Mouse (Mus musculus) hindbrain, embryonic 12.5 days (tissue): ENCODE data around the gene Auh. TPM values are rescaled to one million over a fixed set of nuclear protein-coding genes. Genes with fewer than 3 reads are reported as not detected.

Experiments
- ATAC-seq: fragments of 200-750 bp; cut with Nextera tagmentation; 2 replicates; pipeline ENCODE4 v1.8.0; 2017; ENCODE audit warnings: moderate TSS enrichment; ENCODE audit not compliant: low FRiP score
- H3K27ac ChIP-seq: fragments of 300-500 bp; sonication (generic); 2 replicates; pipeline ENCODE4 v1.5.1; 2016; ENCODE audit warnings: mild to moderate bottlenecking
- H3K27me3 ChIP-seq: fragments of 300-500 bp; sonication (generic); 2 replicates; pipeline ENCODE4 v1.6.1; 2016; ENCODE audit warnings: mild to moderate bottlenecking
- H3K36me3 ChIP-seq: fragments of 300-500 bp; sonication (generic); 2 replicates; pipeline ENCODE4 v1.6.1; 2016; ENCODE audit warnings: mild to moderate bottlenecking
- H3K4me1 ChIP-seq: fragments of 300-500 bp; sonication (generic); 2 replicates; pipeline ENCODE4 v1.6.1; 2016
- H3K4me2 ChIP-seq: fragments of 300-500 bp; sonication (generic); replicated peaks from 2 replicates; pipeline ENCODE4 v1.6.1; 2016; ENCODE audit warnings: mild to moderate bottlenecking
- H3K4me3 ChIP-seq: fragments of 300-500 bp; sonication (generic); 2 replicates; pipeline ENCODE4 v1.5.1; 2016; ENCODE audit warnings: mild to moderate bottlenecking
- H3K9ac ChIP-seq: fragments of 300-500 bp; sonication (generic); 2 replicates; pipeline ENCODE4 v1.6.1; 2016; ENCODE audit warnings: mild to moderate bottlenecking, moderate library complexity
- H3K9me3 ChIP-seq: fragments of 300-500 bp; sonication (generic); replicated peaks from 2 replicates; pipeline ENCODE4 v1.6.1; 2016; ENCODE audit warnings: mild to moderate bottlenecking
- WGBS: fragments of 180-500 bp; shearing (Covaris S2); methylation state at CpG from one replicate; pipeline ENCODE4 v1.1.7; 2016; 5-methylcytosine and 5-hydroxymethylcytosine counted together
- polyA plus RNA-seq: library from polyadenylated mRNA; unstranded; fragments of >200 nt; fragmentation: Nextera tagmentation; extraction: Ambion mirVana; gene quantifications from 2 replicates; pipeline ENCODE4 v1.2.1, GENCODE M21; 2016

The Auh gene
- polyA plus RNA-seq, 1 experiment from 2014 or later: 47.7 TPM

DNA sequence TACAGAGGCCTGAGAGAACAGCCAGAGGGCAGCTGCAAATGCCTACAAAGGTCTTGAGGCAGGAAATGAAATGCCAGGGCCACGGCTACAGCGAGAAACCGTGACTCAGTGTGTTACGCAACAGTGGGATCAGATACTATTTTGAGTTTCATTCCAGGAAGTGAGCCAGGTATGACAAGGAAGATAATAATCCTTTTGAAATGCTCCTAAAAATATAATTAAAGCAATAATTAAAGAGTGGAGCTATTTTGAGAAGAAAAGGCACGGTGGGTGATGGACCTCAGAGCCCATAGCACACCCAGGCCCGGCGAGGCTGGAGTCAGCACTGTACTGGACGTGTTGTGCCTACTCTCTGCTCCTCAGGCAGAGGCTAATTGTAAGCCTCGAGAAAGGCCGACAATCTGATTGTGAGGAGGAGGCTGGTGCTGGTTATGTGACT, 37.4 kb downstream of the Auh start:
- Histone ChIP-seq H3K27me3 (no peaks in the 10 kb centered on the region), H3K4me1 (peaks cover 7% of the 10 kb centered on the region; the same call in 1 of the 2 replicates), H3K4me3 (no peak overlapping the region), H3K4me2 (no peak overlapping the region), H3K9ac (no peak overlapping the region), H3K27ac (no peak overlapping the region), H3K9me3 (no peaks in the 10 kb centered on the region), H3K36me3 (peaks cover 9% of the 10 kb centered on the region)
- WGBS: 81% methylated on average over 10 of the region's 10 CpGs
- no peak for ATAC-seq

DNA sequence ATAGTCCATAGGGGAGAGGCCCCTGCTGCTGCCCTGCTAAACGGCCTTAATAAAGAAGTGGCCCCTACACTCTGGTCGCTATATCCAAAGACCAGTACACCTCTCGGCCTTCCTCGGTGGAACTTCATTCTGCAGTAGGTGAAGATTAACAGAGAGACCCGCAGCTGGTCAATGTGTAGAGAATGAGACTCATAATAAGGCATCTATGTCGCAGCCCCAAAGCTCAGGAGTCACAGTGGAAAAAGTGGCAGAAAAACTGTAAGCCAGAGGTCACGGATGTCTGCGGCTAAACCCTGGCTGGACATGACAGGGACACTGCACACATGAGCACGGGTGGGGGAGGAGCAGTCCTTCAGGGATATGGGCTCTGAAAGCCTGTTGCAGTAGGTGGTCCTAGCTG, 39.2 kb downstream of the Auh start:
- H3K4me3 ChIP-seq: no peak overlapping the region
- H3K36me3 ChIP-seq: no peaks in the 10 kb centered on the region
- no peak overlapping the region for H3K27ac ChIP-seq
- peaks cover 7% of the 10 kb centered on the region; the same call in 1 of the 2 replicates for H3K4me1 ChIP-seq
- 81% methylated on average over 9 of the region's 9 CpGs for whole genome bisulfite sequencing
- no peaks in the 10 kb centered on the region for H3K27me3 ChIP-seq
- ATAC-seq: no peak
- H3K9me3 ChIP-seq: no peaks in the 10 kb centered on the region
- no peak overlapping the region for H3K9ac ChIP-seq
- H3K4me2 ChIP-seq: no peak overlapping the region

DNA sequence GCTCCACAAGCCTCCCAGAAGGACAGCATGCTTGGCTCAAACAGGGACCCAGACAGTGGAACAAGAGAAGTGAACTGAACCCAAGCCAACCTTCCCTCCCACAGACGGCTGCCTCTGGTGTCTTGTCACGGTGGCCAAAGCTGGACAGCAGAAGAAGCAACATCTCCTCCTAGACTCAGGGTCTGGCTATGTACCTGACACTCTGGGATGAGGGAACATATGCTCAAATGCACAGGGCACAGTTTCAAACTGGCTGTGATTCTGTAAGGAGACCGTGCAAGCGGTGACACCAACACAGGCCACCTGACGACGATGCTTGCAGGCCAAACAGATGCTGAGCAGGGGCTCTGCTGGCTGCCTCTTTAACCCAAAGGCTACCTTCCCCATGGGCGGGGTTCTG, 42.7 kb downstream of the Auh start:
- no peak for ATAC-seq
- Histone ChIP-seq H3K27me3 (no peaks in the 10 kb centered on the region), H3K36me3 (no peaks in the 10 kb centered on the region), H3K9ac (no peak overlapping the region), H3K4me3 (no peak overlapping the region), H3K27ac (no peak overlapping the region), H3K4me2 (no peak overlapping the region), H3K4me1 (peaks cover 19% of the 10 kb centered on the region), H3K9me3 (no peaks in the 10 kb centered on the region)
- WGBS: 85% methylated on average over 7 of the region's 7 CpGs

DNA sequence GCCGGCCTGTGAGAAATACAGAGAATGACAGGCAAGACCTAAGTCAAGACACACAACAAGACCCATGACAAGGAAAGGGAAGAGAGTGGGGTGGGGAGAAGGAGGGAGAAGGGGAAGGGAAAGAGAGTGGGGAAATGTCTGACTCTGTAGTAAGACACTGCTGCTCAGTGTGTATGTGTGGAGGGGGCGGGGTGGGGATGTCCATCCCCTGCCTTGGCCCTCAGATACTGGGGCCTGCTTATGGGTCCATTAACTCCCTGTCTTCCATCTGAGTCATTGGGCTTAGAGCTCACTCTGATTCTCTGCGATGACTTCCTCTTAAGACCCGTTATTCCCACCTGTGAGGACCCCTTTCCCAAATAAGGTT, 45.5 kb downstream of the Auh start:
- no peak overlapping the region for H3K9ac ChIP-seq
- H3K4me1 ChIP-seq: peaks cover 31% of the 10 kb centered on the region
- no peaks in the 10 kb centered on the region for H3K27me3 ChIP-seq
- peak overlapping the region; percentile 17; the same call in 1 of the 2 replicates for H3K27ac ChIP-seq
- H3K4me2 ChIP-seq: no peak overlapping the region
- 87% methylated on average over 3 of the region's 4 CpGs for WGBS
- no peaks in the 10 kb centered on the region for H3K9me3 ChIP-seq
- no peak overlapping the region for H3K4me3 ChIP-seq
- no peak for ATAC-seq
- H3K36me3 ChIP-seq: no peaks in the 10 kb centered on the region

DNA sequence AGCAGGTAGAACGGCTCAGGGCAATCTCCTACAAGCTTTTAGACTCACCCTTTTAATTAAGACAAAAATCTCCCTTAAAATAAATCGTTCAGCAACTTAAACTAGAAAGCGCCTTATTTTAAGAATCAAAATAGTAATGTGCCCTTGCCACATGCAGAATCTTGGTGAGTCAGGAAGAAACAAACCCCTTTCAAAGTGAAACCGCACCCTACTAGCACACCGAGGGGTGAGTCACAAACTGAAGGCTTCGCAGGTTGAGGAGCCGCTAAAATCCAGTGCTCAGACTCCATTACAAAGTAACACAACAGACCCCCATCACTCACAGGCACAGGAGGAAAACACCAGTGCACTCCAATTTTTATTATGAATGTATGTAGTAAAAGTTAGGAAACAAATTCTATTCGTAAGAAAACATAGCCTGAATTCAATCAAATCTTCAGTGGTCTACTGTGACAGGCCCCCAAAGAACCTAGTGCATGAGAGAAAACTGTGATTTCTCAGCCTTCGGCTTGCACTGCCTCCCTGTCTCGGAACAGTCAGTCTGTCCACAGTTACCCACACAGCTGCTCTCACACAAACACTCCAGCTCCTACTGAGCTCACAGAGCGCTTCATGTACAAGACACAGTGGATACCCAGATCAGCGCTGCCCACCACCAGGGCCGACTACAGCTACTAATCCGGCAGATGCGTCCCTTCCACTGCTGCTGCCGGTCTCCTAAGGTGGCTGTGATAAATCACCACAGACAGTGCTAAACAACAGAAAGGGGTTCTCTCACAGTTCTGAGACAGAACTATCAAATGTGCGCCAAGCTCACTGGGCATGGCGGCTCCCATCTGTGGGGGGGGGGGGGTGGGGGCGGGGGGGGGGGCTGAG, 46.2 kb downstream of the Auh start:
- 67% methylated on average over 17 of the region's 19 CpGs for WGBS
- H3K27ac ChIP-seq: peak overlapping the region; percentile 17; the same call in 1 of the 2 replicates
- H3K9ac ChIP-seq: no peak overlapping the region
- H3K9me3 ChIP-seq: no peaks in the 10 kb centered on the region
- no peak for ATAC-seq
- no peak overlapping the region for H3K4me3 ChIP-seq
- H3K27me3 ChIP-seq: no peaks in the 10 kb centered on the region
- no peaks in the 10 kb centered on the region for H3K36me3 ChIP-seq
- H3K4me1 ChIP-seq: peaks cover 32% of the 10 kb centered on the region
- no peak overlapping the region for H3K4me2 ChIP-seq

DNA sequence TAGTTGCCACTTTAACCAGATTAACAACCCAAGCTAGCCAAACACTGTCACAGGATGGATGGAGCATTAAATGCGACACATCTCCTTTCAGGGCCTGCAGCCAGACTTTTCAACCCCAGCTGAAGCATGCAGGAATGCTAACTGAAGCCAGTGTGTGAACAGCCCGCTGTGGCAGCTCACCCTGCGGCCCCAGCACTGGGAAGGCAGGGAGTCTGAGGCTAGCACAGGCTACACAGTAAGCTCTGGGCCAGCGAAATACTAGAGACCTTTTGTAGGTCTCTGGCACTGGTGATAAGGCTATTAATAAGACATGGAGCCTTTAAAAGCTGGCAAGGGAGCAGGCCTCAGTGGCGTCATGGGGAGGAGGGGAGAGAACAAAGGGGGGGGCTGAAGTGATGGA, 49.1 kb downstream of the Auh start:
- Histone ChIP-seq H3K4me1 (peaks cover 34% of the 10 kb centered on the region), H3K36me3 (no peaks in the 10 kb centered on the region), H3K9ac (no peak overlapping the region), H3K27ac (0 out of 2 replicates have a peak overlapping the region, but pooled peaks have one; percentile 57), H3K4me3 (no peak overlapping the region), H3K4me2 (no peak overlapping the region), H3K27me3 (no peaks in the 10 kb centered on the region), H3K9me3 (no peaks in the 10 kb centered on the region)
- 39% methylated on average over 5 of the region's 5 CpGs for WGBS
- ATAC-seq: no peak

DNA sequence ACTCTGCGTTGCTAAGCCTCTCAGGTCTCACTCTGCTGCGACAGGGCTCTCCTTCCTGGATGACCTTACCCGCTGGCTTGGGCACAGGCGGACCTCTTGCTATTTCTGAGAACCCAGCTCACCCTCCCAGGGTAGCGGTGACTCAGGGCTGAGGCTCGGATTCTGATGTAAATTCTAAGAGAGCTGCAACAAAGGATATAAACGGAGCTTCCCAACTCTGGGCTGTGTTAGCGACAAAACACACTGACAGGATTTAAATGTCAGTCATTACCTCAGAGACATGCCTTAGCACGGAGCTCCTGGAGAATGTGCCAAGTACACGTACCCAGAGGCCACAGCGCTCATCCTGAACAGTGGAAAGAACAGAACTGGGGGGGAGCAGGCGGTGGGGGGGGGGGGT, 49.6 kb downstream of the Auh start:
- no peaks in the 10 kb centered on the region for H3K27me3 ChIP-seq
- ATAC-seq: no peak
- no peak overlapping the region for H3K9ac ChIP-seq
- peaks cover 36% of the 10 kb centered on the region for H3K4me1 ChIP-seq
- H3K36me3 ChIP-seq: no peaks in the 10 kb centered on the region
- 42% methylated on average over 12 of the region's 12 CpGs for WGBS
- H3K27ac ChIP-seq: 0 out of 2 replicates have a peak overlapping the region, but pooled peaks have one; percentile 57
- no peaks in the 10 kb centered on the region for H3K9me3 ChIP-seq
- H3K4me2 ChIP-seq: no peak overlapping the region
- no peak overlapping the region for H3K4me3 ChIP-seq

DNA sequence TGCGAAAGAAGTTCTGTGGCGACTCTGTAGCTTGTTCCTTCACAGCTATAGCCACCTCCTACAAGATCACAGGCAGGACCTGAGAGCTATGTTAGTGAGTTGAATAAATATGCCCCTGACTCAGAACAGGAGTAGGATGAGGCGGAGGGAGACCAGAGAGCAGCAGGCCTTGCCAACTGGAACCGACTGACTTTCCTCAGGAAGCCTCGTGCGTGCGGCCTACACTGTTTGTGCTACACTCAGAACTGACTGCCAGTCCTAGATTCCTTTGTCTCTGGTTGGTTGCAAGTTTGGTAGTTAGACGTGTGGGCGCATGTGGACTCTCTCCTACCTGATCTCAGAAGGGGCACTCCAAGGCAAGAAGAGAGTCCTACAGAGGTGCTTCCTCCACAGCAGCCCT, 50.2 kb downstream of the Auh start:
- H3K27me3 ChIP-seq: no peaks in the 10 kb centered on the region
- no peak for ATAC-seq
- peaks cover 33% of the 10 kb centered on the region for H3K4me1 ChIP-seq
- 81% methylated on average over 9 of the region's 9 CpGs for WGBS
- no peak overlapping the region for H3K4me3 ChIP-seq
- no peak overlapping the region for H3K4me2 ChIP-seq
- H3K9me3 ChIP-seq: no peaks in the 10 kb centered on the region
- H3K9ac ChIP-seq: no peak overlapping the region
- no peak overlapping the region for H3K27ac ChIP-seq
- no peaks in the 10 kb centered on the region for H3K36me3 ChIP-seq

DNA sequence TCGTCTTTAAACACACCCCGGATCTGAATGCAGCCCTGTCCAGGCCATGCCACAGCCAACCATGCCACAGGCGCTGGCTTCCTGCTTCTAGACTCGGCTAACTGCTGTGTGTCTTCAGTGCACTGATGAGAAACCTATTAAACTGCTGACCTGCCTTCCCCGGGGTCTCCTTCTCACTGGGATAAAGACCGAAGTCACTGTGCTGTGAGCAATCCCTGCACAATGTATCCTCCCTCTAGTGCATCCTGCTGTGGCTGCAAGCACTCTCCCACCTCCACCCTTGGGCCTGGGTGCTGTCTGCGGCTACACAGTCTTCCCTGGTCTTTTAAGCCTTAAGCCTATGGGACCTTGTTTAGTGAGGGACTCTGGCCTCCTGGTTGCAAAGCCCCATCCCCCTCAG, 50.7 kb downstream of the Auh start:
- no peak overlapping the region for H3K27ac ChIP-seq
- WGBS: 65% methylated on average over 7 of the region's 7 CpGs
- H3K9ac ChIP-seq: no peak overlapping the region
- H3K4me3 ChIP-seq: no peak overlapping the region
- H3K4me2 ChIP-seq: no peak overlapping the region
- peaks cover 29% of the 10 kb centered on the region for H3K4me1 ChIP-seq
- no peaks in the 10 kb centered on the region for H3K36me3 ChIP-seq
- no peak for ATAC-seq
- no peaks in the 10 kb centered on the region for H3K27me3 ChIP-seq
- H3K9me3 ChIP-seq: no peaks in the 10 kb centered on the region

DNA sequence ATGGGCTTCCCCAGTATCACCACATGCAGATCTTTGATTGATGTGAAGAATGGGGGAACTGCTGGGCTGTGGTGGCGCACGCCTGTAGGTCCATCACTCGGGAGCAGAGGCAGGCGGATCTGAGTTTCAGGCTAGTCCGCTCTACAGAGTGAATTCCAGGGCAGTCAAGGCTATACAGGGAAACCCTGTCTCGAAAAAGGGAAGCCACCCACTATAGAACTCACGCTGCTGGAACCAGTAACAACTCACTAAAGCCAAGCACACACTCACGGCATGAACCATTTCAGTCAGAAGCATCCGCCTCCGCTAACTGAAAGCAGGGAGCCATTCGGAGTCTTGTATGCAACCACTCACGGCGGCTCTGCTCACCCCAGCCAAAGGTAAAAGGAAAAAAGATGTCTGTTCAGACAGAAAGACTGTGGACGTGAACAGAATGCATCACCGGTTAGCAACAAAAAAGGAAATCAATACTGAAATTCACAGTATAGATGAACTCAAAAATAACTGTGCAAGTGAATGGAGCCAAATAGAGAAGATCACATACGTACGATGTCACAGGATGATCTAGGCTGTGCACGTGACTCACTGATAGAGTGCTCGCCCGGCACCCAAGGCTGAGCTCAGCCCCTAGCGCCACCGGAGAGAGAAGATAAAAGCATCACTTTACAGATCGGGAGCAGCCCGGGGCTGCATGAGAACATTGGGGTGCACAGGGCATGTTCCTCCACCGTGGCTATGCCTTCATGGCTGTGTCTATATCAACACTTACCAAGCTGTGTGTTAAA, 53.7 kb downstream of the Auh start:
- no peak overlapping the region for H3K9ac ChIP-seq
- no peaks in the 10 kb centered on the region for H3K27me3 ChIP-seq
- no peaks in the 10 kb centered on the region for H3K9me3 ChIP-seq
- H3K4me2 ChIP-seq: no peak overlapping the region
- H3K36me3 ChIP-seq: no peaks in the 10 kb centered on the region
- H3K27ac ChIP-seq: no peak overlapping the region
- 72% methylated on average over 25 of the region's 25 CpGs for WGBS
- H3K4me1 ChIP-seq: peaks cover 23% of the 10 kb centered on the region
- no peak overlapping the region for H3K4me3 ChIP-seq
- no peak for ATAC-seq

DNA sequence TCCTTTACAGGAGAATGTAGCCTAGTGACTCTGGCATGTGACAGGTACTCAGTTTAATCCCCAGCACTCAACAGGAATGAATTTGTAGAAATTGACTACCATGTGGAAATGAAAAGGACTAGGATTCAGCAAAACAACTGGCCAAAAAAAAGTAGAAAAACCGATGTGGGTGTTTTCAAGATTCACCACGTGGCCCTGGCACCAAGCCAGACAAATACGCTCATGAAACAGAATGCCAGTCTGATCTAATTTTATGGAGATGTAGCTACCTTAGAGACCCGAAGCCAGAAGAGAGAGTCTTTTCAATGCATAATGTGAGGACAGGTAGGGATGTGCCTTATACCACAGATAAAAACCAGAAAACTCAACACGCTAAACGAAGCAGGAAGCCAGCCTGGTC, 54.4 kb downstream of the Auh start:
- ATAC-seq: no peak
- H3K9ac ChIP-seq: no peak overlapping the region

DNA sequence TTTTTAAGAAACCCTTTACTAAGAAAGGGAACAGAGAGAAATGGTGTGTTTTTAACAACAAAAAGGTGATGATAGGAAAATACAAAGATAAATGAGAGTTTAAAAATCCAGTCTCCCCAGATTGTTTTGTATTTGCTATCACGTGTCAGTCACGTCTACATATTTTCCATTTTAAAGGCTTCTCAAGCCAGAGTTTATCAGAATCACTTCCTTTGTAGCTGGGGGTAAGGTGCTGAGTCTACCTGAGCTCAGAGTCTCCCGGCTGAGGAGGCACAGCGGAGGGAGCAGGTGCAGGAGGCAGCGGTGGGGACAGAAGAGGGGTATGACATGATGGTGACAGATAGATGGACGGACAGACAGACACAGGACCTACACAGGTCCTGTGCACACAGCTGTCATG, 55.1 kb downstream of the Auh start:
- H3K36me3 ChIP-seq: no peaks in the 10 kb centered on the region
- no peak overlapping the region for H3K27ac ChIP-seq
- 85% methylated on average over 6 of the region's 6 CpGs for WGBS
- no peaks in the 10 kb centered on the region for H3K27me3 ChIP-seq
- H3K9ac ChIP-seq: no peak overlapping the region
- no peaks in the 10 kb centered on the region for H3K9me3 ChIP-seq
- no peak for ATAC-seq
- no peak overlapping the region for H3K4me2 ChIP-seq
- peaks cover 10% of the 10 kb centered on the region for H3K4me1 ChIP-seq
- H3K4me3 ChIP-seq: no peak overlapping the region

More for the DNA sequence above, 54.4 kb downstream of the Auh start:
- H3K4me2 ChIP-seq: no peak overlapping the region
- WGBS: 72% methylated on average over 6 of the region's 6 CpGs
- no peaks in the 10 kb centered on the region for H3K27me3 ChIP-seq
- no peak overlapping the region for H3K4me3 ChIP-seq
- H3K9me3 ChIP-seq: no peaks in the 10 kb centered on the region
- no peak overlapping the region for H3K27ac ChIP-seq
- peaks cover 16% of the 10 kb centered on the region for H3K4me1 ChIP-seq
- H3K36me3 ChIP-seq: no peaks in the 10 kb centered on the region
